Mouse (Mus musculus): ENCODE measurements at regions not wholly inside any gene's neighbourhood (a gene's known extent, or its start where the extent isn't known, plus 50 kb on each side); places are given as distances from the start of the nearest gene placed in this dataset.
"Not testable (repeated sequence)": the region's sequence is repeated elsewhere in the genome, so short reads cannot be mapped to it uniquely, and the experiment has no call there.

DNA sequence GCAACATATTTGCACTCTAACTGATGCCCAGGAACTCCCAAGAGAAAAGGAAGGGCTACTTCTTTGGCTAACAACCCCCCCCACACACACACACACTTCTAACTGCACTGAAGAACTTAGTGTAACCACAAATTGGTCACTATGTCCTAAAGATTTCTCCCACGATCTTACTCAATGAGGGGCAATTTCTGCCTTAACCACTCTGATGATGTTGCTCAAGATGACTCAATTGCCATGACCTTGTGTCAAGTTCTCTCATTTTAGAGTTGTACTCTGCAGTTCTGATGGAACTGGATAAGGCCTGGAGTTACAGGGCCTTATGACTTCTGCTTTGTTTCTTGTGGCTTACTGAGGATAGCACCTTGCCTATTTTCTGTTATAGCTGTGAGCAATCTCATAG is 81.7 kb downstream of the Sem1 start:
- DNase-seq (ENCODE audit: low read depth, low spot score): no peak

GRCm38 (mm10) chr6:6496336-6496735 is 82.1 kb downstream of the Sem1 start:
- no peak for DNase-seq (ENCODE audit: low read depth, low spot score)

DNA sequence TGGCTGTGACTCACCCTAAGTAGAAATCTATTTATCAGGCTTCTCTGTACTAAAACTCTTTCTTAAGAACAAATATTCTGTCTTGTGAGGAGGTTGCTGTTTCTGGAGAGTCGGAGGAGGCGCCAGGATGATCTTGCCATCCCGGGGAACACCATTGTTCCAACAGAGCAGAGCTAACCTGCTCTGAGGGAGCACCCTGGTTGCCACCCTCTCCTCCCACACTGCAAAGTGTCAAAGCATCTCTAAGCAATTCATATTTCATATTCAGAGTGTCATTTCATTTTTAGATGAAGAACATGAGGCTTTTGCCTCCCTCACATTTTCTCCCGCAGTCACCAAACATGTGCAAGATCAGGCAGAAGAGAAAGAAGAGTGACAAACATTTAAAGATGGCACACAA is 90.3 kb downstream of the Sem1 start:
- DNase-seq (ENCODE audit: low read depth, low spot score): peak; percentile 79

DNA sequence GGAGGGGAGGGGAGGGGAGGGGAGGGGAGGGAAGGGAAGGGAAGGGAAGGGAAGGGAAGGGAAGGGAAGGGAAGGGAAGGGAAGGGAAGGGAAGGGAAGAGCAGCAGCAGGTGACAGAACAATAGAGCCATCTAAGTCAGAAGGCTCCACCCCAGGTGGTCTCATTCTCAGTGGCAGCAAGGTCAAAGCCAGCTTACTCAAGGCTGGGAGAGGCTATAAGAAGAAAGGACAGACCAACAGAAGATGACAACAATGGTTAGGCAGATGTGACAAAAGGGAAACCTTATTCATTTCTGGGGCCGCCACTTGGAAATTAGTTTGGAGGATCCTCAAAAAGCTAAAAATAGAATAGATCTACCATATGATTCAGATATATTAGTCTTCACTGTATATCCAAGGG is 96.9 kb downstream of the Sem1 start:
- not testable (repeated sequence) for DNase-seq (ENCODE audit: low read depth, low spot score)

DNA sequence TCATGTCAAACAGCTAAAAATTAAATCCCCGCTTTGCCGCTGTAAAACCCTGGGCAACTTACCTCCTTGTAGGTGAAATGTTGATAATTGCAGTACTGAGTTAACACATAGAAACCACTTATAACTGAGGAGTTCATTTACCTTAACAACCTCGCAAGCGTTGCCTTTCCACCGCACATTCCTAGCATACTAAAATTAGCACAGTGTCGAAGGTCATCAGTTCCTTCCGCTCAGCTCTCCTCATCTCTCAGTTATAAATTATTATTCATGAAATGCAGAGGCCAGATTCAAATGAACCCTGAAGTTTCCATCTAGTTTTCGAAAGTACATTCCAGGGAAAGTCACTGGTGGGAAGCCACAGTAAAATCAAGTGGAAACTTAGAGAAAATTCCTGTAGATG is 108.1 kb downstream of the Sem1 start:
- DNase-seq (ENCODE audit: low read depth, low spot score): no peak

GRCm38 (mm10) chr6:6467526-6467925 is 110.9 kb downstream of the Sem1 start:
- DNase-seq (ENCODE audit: low read depth, low spot score): no peak

DNA sequence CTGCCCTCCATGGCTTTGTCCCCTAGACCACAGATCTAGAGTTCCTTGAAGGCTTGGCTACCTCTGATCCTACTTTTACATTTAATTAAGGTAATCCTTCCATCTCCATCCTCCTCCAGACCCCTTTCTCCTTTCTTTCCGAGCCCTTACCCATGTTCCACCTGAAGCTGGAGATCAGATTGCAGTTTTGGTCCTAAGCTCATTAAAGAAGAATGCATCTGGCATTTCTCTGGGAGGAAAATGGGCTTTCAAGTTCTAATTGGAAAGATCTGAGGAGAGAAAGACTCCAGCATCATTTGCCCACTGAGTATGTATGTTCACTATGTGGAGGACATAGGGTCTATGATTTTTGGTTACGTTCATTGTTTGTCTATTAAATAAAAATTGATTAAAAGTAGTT is 112.2 kb downstream of the Sem1 start:
- no peak for DNase-seq (ENCODE audit: low read depth, low spot score)

DNA sequence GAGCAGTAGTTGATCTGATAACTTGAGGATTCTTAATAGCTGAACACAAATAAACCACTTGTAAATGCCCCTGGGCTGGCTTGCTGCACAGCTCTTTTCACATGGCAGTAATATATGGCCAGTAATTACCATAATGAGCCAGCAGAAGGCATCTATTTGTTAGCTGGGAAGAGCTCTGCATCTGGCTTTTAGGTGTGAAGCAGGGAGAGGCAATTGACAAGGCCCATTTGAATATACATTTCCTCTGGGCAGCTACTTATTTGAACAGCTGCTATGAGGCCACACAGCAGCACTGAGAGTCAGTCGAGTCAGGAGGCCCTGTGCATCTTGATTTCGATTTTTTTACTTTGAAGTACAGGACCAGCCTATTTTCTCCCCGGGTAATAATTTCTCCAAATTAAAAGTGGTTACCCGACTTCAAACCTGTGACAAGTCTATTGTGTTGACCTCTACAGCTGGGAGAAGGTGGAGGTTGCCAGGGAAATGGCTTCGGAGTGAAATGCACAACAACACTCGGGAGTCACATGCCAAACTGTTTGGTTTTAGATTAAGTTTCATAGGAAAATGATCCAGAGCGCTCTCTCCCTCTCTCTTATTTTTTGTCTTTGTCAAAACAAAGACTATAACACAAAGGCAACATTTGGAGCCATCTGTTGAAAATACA is 114.5 kb downstream of the Sem1 start:
- peak; percentile 46 for DNase-seq (ENCODE audit: low read depth, low spot score)

DNA sequence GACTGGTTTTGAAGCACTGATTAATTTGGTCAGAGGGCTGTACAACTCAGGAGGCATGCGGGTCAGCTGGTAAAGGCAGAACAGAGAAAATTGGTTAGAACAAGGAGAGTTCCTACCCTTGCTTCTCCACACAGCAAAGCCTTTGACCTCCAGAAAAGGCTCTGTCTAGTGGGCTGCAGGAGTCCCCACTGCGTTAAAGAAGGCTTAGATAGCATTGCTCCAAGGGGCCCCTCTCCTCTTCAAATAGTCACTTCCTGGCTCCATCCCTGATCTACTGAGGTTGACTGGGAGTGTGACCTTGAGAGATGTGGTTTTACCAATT is 118.6 kb downstream of the Sem1 start:
- no peak for DNase-seq (ENCODE audit: low read depth, low spot score)

GRCm38 (mm10) chr6:6459006-6459917 is 119.2 kb downstream of the Sem1 start:
- DNase-seq (ENCODE audit: low read depth, low spot score): no peak

DNA sequence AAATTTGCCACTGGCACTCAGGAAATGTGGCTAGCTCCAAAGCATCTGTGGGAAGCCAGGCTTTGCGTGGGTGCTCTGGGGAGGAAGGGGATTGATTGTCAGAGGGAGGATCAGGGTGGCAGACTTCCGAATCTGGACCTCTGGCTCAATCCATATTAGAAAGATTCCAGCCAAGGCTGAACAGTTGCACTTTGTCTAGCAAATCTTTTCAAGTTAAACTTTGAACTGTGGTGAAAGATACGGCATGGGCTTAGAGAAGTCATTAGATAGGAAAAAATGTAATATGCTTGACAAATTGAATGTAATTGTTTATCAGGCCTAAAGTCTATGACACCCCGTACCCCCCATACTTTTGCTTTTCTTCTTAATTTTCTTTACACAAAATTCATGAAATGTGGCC is 120.7 kb downstream of the Sem1 start:
- no peak for DNase-seq (ENCODE audit: low read depth, low spot score)

DNA sequence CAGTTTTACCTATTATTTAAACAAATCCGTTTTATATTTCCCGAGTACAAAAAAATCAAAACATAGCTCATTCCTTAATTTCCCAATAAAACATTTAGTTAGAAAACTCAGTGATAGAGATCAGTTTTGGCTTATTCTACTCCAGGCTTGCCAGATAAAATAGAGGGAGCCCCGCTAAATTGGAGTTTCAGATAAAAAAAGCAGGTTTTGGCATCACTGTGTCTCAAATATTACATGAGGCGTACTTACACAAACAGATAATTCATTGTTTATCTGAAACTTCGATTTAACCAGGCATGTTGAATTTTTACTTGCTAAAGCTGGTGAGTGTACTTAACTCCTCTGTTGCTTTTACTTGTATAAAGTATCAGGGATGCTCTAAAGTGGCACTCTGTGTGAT is 121.5 kb downstream of the Sem1 start:
- DNase-seq (ENCODE audit: low read depth, low spot score): no peak

DNA sequence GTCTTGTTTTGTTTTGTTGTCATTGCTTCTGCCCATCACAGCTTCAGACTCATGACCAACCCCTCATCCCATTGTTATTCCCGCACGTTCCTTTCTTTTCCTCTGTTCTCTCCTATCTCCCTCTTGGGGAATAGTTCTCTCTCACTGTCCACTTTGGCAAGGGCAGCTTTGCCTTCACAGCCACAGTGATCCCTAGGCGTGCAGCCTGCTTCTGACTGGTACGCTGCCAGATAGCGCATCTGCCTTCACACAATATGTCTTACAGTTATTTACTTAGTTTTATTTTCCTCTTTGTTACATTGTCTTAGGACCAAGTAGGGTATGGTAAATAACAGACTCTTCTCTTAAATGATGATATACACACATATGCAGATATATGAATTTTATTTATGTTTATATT is 122.9 kb downstream of the Sem1 start:
- no peak for DNase-seq (ENCODE audit: low read depth, low spot score)

DNA sequence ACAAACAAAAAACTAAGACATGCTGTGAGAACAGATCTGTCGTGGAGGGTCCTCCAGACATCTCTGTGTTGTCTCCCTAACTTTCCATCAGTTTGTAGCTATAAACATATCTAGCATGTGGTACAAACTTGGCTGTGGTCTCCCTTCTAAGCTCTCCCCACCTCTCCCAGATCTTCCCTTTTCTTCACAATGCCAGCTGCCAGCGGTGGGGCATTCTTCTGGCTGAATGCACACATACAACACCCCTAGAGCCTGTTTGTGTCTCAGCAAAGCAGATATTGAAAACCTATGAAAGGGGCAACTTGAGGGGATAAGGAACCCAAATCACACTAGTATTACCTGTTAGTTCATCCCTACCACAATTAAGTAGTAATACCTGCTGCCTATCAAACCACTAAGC is 124.1 kb downstream of the Sem1 start:
- DNase-seq (ENCODE audit: low read depth, low spot score): no peak

- DNase-seq (ENCODE audit: low read depth, low spot score): no peak
These were observed 143.6 kb downstream of the Sem1 start for GRCm38 (mm10) chr6:6434855-6435254.

GRCm38 (mm10) chr6:6434261-6434802 is 144.1 kb downstream of the Sem1 start:
- no peak for DNase-seq (ENCODE audit: low read depth, low spot score)

GRCm38 (mm10) chr6:6433179-6433578 is 145.3 kb downstream of the Sem1 start:
- DNase-seq (ENCODE audit: low read depth, low spot score): no peak

GRCm38 (mm10) chr6:6414654-6415610 is 163.5 kb downstream of the Sem1 start:
- DNase-seq (ENCODE audit: low read depth, low spot score): peak; percentile 72

- no peak for DNase-seq (ENCODE audit: low read depth, low spot score)
These were observed 180.5 kb downstream of the Sem1 start for GRCm38 (mm10) chr6:6397997-6398396.

DNA sequence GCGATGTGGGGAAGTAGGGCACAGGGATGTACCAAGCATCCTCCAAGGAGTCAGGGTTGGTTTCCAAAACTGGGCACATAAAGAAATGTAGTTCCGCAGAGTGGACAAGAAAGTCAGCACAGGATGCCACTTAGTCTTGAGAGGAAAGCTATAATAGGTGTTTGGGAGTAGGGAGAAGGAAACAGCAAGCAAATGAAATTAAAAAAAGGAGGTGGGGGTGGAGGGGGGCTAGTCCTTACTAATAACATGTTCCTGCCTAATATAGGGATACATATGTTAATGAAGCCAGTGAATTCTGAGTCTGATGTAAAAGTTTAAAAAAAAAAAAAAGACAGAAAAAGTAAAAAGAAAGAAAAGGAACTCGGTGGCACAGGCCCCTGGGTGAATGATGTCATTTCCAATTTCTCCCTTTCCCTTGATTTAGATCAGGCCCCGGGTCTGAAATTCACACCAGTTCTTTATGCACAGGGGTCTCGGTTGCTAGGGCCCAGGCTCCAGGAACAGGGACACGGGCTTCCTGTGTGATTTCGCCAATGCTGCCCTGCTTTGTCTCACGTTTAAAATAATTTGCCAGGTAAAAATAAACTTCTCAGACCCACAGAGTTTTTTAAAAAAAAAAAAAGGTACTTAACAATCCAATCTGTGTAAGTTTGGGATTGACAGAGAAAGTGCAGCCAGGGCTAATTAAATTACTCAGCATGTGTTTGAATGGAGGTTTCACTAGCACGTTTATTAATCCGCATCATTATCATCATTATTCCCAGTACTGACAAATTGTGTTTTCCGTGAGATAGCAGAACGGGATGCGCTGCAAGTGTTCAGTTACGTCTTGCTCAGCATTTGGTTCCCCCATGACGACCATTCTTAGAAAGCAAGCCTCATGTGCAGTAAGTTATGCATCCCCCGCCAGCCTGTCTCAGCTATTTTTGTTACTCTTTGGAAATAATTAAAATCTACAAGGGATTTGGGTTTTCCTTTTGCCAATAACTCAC is 172.8 kb upstream of the Slc25a13 start:
- DNase-seq (ENCODE audit: low read depth, low spot score): peak; percentile 19

Data from brain, adult 2 months (tissue).